Mouse (Mus musculus) embryo, embryonic 11.5 days (tissue): Measurements from ENCODE around the gene Sh3bp1.
"Not testable (repeated sequence)": the region's sequence is repeated elsewhere in the genome, so short reads cannot be mapped to it uniquely, and the experiment has no call there.

Experiments used
- DNase-seq: peaks from one replicate; pipeline ENCODE4 v3.0.0-alpha.2; 2012; ENCODE audit warnings: low read depth, low spot score

The Sh3bp1 gene

DNA sequence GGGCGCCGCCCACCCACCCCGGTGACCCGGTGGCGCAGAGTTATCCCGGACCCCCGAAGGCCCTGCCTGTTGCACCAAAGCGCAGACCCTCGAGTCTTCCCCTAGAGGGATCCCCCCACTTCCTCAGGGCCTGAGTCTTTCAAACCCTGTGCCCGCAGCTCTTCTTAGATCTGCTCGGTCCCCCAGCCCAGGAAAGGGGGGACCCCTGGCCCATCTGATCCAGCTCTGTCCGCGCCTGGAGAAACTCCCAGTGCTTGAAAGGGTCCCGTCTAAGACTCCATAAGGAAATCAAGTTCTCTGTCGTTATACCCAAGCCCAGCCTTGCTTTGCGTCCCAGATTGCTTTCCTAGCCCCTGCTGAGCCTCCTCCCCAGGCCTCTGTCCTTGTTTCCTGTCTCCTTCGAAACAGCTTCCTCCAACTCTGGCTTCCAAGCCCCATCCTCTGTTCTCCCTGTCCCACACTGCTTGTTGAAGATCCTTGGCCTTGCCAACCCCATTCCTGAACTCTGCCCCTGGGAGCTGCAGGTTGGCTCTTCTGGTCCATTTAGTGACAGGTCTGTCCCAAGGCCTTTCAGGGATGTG, 21.7 kb upstream of the Sh3bp1 start:
- no peak for DNase-seq

- not testable (repeated sequence) for DNase-seq
These were observed 20.6 kb upstream of the Sh3bp1 start for GRCm38 (mm10) chr15:78878792-78879516.

GRCm38 (mm10) chr15:78880432-78880831, 19.1 kb upstream of the Sh3bp1 start:
- DNase-seq = no peak

- DNase-seq = no peak
These were observed 17.7 kb upstream of the Sh3bp1 start for GRCm38 (mm10) chr15:78881828-78882227.

DNA sequence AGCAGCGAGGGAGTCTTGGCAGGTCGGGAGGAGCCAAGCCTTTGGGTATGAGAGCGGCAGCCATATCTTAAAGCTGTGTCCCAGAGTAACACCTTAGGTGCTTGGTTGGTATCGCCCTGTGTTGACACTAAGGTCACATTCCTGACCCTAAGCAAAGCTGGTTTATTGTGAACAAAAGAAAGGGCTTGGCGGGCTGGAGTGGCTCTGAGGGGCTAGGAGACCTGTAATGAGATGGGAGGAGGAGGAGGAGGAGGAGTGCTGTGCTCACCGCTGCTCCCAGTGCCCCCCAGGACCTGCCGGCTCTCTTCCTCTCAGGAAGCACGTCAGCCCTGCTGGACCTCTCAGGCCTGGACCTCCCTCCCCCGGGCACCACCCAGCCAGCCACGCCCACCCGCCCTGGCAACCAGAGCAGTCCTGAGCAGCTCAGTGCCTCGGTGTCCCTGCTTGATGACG, 10.1 kb upstream of the Sh3bp1 start:
- DNase-seq = no peak

DNA sequence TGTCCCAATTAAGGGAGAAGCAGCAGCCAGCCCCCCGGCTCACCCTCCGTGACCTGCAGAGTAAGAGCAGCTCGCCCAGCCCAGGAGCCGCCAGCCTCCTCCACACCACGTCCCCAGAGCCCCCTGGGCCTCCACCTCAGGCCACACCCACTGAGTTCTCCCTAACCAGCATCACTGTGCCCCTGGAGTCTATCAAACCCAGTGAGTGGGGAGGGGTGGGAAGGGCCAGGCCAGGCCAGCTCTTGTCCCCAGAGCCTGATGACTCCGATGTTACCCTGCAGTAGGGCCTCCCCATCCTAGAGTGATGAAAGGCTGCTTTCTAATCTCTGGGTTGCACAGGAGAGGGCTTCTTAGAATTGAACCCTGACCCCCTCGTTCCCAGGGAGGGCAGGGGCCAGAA, 7.1 kb upstream of the Sh3bp1 start:
- DNase-seq = no peak

GRCm38 (mm10) chr15:78894726-78895125, 4.8 kb upstream of the Sh3bp1 start:
- DNase-seq = no peak

DNA sequence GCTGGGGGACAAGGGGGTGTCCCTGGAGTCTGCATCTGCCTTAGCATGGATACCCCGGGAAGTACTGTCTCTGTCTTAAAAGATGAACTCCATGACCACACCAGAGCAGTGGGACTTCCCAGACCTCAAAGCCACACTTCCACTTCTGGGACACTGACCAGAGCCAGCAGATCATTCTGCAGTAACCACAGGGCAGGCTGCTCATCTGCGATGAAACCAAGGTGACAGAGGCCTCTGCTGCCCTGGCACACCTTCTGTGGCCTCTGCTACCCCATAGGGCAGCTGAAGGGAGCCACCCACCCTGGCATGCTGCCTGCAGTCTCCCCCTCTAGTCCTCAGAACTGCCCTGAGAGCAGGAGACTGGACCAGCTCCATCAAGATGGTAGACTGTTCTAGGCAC, 3.8 kb upstream of the Sh3bp1 start:
- DNase-seq = no peak

- DNase-seq = no peak
These were observed 3.4 kb upstream of the Sh3bp1 start for GRCm38 (mm10) chr15:78896149-78896548.

GRCm38 (mm10) chr15:78897488-78897887, 2.1 kb upstream of the Sh3bp1 start:
- DNase-seq = no peak

GRCm38 (mm10) chr15:78898507-78899001, 1.0 kb upstream of the Sh3bp1 start:
- DNase-seq = no peak

DNA sequence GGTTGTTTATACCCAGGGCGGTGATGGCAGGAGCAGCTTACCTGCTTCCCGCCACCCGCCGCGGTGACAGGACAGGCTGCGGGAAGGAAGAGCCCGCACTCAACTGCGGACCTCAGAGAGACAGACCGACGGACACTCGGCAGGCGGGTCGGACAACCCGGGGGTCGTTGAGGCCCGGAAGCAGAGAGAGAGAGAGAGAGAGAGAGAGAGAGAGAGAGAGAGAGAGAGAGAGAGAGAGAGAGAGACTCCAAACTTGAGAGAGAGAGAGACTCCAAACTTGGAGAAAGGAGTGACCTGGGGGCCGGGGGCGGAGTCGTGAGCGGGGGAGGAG, 194 bp upstream of the Sh3bp1 start, which contains the start of gene Gm49510:
TSS of gene Gm49510 (plus strand) at position 259 of the 331 bp plus-strand sequence.
- no peak for DNase-seq

DNA sequence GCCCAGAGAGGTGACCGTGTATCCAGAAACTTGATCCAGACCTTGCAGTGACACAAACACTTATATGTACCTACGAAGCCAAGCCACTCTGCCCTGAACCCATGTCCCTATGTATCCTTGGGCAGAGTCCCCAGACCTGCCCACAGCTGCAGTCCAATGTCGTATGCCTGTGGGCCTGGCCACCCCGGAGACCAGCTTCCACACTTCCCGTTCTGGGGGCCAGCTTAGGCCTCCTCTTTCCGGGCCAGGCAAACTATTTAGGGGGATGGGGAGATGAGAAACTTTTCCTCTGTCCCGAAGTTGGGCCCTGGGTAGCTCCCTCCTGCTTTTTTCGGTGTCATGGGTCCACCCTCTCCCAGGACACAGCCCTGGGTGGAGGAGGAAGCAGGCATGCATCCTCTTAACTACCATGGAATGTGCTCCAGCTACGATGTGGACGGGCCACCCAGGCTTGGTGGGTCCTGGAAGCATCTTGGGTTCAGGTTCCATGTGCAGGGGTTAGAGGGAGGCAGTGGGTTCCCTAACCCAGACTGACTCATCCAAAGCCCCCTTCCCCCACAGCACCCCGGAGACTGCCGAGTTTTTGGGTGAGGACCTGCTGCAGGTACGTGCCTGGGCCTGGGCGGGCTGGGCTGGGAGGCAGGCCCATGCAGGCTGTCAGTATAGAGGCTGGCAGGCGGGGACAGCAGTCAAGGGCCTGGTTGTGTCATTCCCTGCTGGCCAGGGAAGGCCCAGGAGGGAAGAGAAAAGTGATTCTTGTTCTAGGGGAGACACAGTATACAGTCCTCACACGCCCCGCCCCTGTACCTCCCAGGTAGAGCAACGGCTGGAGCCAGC, 1.2 kb downstream of the Sh3bp1 start:
- DNase-seq = no peak

GRCm38 (mm10) chr15:78901422-78901789, 1.8 kb downstream of the Sh3bp1 start:
- DNase-seq = no peak

GRCm38 (mm10) chr15:78903243-78903642, 3.7 kb downstream of the Sh3bp1 start:
- peak; percentile 77 for DNase-seq

- DNase-seq = no peak
These were observed 8.8 kb downstream of the Sh3bp1 start for GRCm38 (mm10) chr15:78908399-78908798.

DNA sequence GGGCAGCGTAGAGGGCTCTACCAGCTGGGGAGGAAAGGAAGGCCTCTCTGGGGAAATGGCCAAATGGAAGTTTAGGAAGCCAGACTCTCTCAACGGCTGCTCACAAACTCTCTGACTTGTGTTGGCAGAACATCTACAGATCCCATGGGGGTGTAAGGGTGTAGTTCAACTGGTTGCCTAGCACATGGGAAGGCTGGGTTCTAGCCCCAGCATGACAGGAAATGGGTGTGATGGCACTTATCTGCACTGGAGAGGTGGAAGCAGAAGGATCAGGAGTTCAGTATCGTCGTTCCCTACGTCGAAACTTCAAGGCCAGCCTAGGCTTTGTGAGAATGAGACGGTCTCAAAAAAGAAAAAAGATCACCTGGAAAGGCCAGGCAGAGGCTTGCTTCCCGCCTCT, 9.4 kb downstream of the Sh3bp1 start:
- no peak for DNase-seq

DNA sequence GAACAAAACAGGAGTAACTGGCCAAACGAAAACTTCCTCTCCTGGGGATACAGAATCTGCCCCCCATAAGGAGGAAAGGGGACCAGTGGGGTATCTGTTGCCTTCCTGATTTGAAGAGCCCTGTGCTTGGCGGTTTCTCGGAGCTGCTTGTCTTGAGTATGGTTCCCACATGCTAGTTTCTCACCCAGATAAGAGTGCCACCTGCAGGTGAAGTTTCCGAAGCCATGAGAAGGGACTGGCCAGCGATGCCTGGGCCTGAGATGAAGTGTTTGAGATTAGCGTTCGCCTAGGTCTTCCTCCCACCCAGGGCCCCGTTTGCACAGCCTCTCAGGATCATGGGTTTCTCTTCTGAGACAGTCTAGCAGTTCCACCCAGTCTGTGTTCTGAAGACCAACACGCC, 12.5 kb downstream of the Sh3bp1 start:
- no peak for DNase-seq

GRCm38 (mm10) chr15:78913632-78914090, 14.1 kb downstream of the Sh3bp1 start, which contains the start of gene Pdxp:
Gene Pdxp, plus strand, starts transcription at chr15:78913919.
- peak; percentile 98 for DNase-seq

- no peak for DNase-seq
These were observed 14.7 kb downstream of the Sh3bp1 start for GRCm38 (mm10) chr15:78914091-78914822.

- no peak for DNase-seq
These were observed 15.5 kb downstream of the Sh3bp1 start for GRCm38 (mm10) chr15:78914823-78915659.
